Mouse (Mus musculus): ENCODE results near the gene Sh3bp5.

GRCm38 (mm10) chr14:31388086-31388872 lies 47.6 kb downstream of the Sh3bp5 start:
- no peak for TF ChIP-seq POLR2A (IDR thresholded peaks at IDR 0.05; ENCODE audit: low read depth, low read length)
- no peak for TF ChIP-seq CTCF (IDR thresholded peaks at IDR 0.05; ENCODE audit: extremely low read depth, insufficient read length, insufficient replicate concordance, low read depth, low read length)

All from small intestine, adult 2 months (tissue).